Mouse (Mus musculus): ENCODE results near the gene Dytn.
"Not testable (repeated sequence)": the region's sequence is repeated elsewhere in the genome, so short reads cannot be mapped to it uniquely, and the experiment has no call there.

Dytn gene

DNA sequence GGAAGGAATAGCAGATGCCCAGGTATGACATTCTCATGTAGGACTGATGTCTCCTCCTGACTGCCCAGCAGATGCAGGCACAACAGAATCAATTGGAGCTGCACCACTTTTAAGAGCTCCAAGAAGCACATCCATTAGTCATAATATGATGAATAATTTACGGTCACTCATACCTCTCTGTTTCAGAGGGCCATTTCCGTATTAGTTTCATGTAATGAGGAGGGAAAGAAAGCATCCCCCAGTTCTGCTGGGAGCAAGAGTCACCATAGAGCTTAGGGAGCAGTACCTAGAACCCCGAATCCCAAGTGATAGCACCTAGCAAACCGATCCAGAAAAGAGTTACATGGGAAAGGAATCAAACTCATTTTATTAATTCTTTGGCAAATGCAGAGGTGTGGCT, at the start of gene Dytn:
Gene Dytn (minus strand): TSS at position 101 of the 400 bp plus-strand sequence.
- DNase-seq (ENCODE audit: low spot score): no peak

DNA sequence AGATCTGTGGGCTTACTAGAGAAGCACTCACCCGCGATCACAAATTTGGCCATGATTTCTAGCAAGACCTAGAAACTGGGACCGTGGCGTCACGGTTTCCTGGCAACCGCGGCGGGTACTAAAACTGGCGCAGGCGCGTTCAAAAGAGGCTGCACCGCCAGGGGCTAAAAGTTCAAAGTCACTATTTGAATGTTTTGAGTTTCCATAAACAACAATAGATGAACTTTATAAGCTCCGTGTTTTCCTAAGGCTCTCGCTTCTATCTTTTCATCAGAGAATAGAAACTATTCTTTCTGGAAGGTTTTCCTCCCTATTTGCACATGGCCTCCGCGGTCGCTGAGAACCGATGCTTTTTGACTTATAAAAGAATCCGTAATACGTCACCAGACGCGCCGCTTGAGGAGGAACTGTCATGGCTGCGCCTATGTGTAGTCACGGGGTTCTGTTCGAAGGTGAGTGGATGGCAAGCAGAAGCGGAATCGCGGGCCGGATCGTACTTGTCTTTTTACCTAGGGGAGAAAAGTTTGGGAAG, 43.6 kb upstream of the Dytn start, which contains the start of the genes Mdh1b and Fastkd2:
Gene Mdh1b (minus strand): TSS at position 79 of the 532 bp plus-strand sequence.
Gene Fastkd2 (plus strand): TSS at position 375 of the 532 bp plus-strand sequence.
- DNase-seq (ENCODE audit: low spot score): peak; percentile 91

DNA sequence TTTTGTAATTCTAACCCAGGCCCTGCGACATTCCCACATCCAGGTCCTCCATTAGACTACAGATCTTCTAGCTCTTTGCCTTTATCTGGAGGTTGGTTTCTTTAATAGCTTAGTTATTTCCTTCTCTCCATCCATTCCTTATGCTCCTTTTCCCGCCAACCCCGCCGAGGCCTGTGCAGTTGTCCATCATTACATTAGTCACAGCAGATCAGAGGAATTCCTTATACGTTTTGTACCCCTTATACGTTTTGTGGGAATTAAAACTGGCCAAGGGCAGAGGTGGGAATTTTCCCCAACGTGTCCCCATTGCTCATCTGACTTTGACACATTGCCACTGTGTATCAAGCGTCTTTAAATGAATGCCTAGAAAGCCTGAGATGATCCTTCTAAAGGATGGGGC, 43.1 kb upstream of the Dytn start:
- DNase-seq (ENCODE audit: low spot score): no peak

DNA sequence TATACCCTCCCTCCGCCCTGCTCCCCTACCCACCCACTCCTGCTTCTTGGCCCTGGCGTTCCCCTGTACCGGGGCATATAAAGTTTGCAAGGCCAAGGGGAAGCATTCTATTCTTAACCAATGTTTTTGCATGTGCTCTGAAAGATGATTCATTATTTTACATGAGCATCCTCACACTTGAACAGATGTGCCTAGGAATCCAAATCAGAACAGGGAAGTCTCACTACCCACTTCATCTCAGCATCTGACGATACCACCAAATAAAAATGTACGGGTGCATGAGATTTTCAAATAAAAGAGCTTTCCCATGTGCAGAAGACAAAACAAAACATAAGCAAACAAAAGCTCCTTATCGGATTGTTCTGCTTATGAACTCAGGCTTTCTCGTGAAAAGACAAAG, 33.4 kb upstream of the Dytn start:
- no peak for DNase-seq (ENCODE audit: low spot score)

DNA sequence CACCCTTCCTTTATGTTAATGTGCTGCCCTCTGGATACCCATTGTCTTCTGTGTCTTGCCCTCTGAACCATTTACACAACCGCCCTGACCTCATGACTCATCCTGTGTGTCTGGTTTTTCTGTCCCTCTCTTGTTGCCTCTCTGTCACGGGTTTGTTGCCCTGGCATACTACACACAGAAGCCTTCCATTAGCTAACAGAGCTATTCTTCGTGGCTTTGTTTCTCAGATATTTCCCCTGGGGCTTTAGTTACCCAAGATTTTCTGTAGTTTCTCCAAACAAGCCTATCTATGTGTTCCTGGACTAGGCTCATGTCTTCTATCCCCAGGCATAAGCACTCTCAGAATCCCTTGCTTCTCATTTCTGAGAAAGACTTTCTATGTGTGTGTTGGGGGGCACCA, 22.1 kb upstream of the Dytn start:
- no peak for DNase-seq (ENCODE audit: low spot score)

DNA sequence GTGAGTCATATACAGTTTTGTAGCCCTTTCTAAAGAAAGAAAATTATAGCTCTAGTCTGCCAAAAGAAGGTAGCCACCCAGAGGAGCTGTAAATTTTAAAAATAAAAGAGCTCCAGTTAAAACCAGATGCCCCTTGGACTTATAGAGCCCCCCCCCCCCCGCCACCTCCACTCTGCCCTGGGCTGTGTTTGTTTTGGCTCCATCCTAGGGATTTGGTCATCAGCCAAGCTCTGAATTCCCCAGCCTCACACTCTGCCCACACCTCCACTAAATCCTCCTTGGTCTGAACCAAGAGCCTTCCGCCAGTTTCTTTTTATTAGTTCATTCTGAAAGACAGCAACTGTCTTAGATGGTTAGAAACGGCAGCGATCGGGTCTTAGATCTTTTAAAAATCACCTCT, 19.0 kb upstream of the Dytn start:
- DNase-seq (ENCODE audit: low spot score): no peak

DNA sequence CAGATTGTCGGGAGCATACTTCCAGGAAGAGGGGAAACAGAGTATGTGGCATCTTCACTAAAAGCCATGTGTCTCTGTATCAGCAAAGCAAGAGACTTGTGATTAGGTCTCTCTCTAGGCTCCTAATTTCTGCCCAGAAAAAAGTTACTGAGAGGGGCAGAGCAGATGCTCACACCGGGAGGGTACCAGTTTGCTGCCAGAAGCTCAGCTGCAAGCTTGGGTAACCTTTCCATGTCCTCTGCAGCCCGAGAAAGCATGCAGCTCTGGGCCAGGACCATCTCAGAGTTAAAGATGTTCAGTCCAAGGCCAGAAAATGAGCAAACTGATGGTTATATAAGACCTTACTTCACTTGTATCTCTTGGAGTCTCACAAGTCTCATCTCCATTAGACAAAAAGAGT, 10.1 kb upstream of the Dytn start:
- DNase-seq (ENCODE audit: low spot score): no peak

DNA sequence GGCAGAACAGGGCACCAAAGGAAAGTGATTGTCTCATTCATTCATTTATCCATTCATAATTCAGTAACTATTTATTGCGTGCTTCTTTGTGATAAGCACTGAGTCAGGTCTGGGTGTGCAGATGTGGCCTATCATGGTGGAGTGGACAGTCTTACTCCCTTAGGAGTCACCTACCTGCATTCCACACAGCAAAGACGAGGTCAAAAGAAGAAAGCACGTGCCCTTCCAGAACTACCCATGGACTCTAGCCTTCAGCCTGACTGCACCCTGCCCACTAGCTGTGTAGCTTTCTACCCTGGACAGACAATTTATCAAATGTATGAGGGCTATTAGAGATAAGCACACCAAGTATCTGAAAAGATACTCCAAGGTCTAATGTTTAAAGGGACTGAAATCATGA, 10.8 kb downstream of the Dytn start:
- no peak for DNase-seq (ENCODE audit: low spot score)

DNA sequence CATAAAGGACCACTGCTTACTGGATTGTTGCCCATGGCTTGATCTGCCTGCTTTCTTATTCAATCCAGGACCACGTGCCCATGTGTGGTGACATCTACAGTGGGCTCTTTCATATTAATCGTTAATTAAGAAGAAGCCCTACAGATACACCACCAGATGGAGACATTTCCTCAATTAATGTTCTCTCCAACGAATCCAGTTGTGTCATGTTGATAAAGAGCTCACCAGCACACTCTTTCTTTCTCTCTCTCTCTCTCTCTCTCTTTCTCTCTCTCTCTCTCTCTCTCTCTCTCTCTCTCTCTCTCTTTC, 17.9 kb downstream of the Dytn start:
- no peak for DNase-seq (ENCODE audit: low spot score)

DNA sequence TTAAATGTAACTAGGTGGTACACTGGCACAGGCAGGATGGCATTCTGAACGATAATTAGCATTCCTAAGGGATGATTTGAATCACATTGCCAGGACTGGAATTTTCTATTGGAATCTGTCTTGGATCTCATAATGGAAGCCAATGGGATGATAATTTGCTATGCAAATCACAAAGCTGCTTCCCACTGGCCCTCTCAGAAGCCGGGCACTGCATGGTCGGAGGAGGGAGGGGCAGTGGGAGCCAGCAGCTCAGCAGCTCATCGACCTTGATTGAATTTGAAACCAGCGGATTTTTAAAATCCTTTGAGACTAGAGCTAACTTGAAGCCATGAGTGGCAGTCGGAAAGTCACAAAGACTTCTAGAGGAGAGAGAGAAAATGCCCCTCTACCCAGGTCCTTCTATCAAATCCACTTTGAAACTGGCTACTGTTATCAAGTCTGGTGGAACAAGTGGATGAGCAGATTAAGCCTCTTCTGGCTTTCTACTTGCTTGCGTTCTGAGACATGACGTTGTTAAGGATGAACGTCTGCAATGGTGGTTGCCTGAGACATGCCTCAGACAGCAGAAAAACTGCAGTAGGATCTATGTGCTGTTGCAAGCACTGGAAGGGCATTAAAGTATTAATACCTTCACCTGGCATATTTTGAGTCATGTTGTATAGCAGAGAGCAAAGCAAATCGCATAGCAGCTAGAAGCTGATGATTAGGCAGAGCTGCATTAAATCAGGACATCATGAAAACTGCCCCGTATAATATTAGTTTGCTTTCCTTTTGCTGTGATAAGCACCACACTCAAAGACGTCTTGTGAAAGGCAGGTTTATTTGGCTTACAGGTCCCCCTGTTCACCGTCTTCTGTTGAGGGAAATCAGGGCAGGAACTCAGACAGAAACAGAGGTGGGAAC, 18.5 kb downstream of the Dytn start:
- DNase-seq (ENCODE audit: low spot score): no peak

DNA sequence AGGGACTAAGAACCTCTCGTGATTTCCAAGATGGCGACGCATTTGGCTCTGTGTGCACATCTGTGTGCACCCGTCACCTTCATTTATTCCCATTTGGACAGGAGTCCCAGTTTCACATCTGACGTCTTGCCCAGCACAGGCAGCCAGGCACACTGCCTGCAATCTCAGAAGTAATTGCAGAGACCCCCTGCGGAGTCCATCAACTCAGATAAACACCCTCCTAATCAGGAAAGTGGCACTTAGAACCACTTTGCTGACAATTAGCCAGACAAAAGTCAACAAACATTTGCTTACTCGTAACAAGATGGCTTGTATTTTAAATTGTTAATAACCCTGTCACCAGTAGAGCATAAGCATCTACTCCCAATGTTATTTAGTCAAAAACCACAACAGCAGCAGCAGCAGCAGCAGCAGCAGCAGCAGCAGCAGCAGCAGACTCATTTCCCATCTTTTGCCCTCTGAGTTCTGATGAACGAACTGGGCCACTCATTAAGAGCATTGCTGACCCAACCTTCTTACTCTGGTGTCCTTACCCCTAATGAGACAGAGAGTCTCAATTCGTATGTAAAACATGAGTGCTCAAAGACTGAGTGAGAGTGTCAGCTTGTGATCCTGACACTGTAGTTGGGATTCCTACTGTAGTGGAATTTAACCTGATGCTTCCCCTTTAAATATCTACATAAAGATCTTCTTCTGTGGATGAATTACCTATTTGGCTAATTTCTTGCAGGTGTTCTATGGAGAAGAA, 19.4 kb downstream of the Dytn start:
- no peak for DNase-seq (ENCODE audit: low spot score)

DNA sequence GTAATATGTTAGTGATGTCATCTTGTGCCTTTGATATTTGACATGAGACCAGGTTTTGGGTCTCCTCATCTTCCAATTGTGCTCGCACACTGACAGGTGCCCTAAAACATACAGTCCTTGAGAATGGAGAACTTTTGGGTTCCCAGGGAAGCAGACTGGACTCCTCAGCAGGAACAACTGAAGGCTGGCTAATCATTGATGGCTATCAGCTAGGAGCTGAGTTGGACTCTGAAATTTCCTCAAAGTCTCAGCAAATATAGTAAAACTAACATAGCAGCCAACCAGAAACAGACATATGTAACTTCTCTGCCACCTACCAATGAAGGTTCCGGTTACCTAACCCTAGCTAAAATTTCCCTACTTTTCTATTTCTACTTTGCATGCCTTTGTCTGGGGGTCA, 20.6 kb downstream of the Dytn start:
- no peak for DNase-seq (ENCODE audit: low spot score)

DNA sequence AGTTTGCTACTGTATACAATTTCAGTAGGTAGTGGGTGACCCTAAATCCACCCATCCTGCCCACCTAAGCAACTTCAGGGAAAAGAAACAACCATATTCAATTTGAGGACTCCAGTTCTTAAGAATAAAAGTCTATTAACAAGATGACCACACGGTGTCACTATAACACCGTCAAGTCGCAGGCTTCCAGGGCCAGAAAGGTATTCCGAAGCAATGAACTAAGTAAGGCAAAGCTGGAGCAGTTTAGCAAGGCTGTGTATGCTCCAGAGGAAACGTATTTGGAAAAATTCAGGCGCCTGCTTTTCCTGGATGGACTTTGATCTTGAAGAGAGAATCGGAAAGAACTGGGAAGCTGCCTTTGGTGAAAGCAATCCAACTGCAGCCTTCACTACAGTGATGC, 27.1 kb downstream of the Dytn start:
- DNase-seq (ENCODE audit: low spot score): peak; percentile 11

DNA sequence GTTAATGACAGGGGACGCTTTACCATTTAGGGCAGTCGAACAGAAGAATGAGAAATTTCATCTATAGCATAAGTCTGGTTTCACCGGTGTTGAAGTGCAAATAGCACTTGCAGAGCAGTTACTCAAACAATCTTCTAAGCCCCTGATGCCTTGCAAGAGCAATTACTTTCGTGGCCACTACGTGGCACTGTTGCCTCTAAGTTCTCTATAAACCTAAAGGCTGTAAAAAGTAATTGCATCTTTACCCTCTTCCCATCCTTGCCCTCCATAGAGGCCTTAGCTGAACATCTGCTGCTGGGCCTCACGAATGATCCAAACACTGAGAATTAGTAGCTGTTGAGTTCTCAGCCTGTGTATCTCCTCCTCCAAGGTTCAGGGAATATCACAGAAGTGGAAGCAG, 28.7 kb downstream of the Dytn start:
- DNase-seq (ENCODE audit: low spot score): peak; percentile 62

DNA sequence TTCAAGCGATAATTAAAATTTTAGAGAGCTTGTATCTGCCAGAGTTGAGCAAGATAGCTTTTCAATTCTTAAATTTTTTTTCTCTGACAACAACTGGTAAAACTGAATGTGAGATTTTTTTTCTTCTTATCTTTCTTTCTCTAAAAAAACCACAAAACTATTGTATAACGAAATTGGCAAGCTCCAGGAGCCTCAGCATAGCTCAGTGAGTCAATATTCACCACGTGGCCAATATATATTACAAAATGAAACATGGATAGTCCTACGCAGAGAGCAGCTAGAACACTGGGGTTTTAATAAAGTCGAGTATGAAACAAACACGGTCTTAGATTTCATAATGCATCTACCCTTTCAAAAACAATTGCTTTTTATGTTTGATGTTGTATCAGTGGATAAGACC, 46.8 kb downstream of the Dytn start:
- DNase-seq (ENCODE audit: low spot score): no peak

DNA sequence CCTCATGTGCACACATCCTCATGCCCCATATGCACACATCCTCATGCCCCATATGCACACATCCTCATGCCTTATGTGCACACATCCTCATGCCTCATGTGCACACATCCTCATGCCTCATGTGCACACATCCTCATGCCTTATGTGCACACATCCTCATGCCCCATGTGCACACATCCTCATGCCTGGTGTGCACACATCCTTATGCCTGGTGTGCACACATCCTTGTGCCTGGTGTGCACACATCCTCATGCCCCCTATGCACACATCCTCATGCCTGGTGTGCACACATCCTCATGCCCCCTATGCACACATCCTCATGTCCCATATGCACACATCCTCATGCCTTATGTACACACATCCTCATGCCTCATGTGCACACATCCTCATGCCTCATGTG, 56.3 kb downstream of the Dytn start:
- DNase-seq (ENCODE audit: low spot score): not testable (repeated sequence)

DNA sequence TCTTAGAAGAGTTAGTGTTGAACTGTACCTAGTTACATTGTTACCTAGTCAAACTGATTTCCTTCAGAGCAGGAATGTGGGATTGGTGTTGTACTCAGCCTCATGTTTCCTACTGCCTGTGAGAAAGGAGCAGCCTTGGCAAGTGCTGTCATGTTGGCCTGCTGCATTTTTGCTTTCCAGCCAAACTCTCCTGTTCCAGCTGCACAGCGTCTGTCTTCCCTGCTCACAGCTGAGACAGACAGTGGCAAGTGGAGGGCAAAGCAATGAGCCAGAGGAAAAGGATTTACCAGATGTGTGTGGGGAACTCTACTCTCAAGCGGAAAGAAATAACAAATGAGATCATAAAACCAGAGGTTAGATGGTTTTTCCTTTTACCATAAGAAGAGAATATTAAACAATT, 58.5 kb downstream of the Dytn start:
- DNase-seq (ENCODE audit: low spot score): no peak

DNA sequence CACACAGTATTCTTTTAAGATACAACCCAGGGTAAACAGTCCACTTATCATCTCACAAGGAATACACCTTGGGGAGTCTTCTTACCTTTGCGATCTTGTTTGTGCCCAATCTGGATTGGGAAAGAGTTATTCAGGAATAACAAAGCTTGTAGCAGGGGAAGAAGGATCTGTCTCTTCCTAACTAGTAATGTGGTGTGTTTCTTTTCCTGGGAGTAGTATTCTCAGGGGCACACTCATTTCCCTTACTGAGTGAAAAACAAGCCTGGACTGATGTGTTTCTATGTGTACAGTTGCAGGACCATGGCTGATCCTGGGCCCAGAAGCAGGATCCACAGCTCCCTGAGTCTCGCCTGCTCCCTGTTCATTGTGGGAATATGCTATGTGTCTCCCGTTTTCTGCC, 71.1 kb downstream of the Dytn start, which contains the start of gene Gm39653:
Gene Gm39653 (plus strand): TSS at position 301 of the 400 bp plus-strand sequence.
- DNase-seq (ENCODE audit: low spot score): no peak

DNA sequence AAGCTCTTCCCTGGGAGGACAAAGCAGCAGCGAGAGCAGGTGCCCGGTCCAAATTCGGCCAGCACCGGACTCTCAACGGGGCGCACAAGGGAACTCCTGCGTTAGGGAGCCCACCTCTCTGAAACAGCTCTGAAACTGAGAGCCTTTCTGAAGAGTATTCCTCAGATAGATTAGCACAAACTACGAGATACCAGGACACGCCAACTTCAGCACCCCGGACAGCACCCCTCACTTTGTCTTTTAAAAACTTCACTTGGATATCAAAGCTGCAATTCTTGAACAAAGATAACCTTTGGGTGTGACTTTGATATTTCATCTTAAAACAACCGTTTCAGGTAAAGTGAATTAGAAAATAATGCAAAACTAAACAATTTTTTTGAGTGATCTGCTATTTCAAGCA, 72.1 kb downstream of the Dytn start:
- DNase-seq (ENCODE audit: low spot score): peak; percentile 43

DNA sequence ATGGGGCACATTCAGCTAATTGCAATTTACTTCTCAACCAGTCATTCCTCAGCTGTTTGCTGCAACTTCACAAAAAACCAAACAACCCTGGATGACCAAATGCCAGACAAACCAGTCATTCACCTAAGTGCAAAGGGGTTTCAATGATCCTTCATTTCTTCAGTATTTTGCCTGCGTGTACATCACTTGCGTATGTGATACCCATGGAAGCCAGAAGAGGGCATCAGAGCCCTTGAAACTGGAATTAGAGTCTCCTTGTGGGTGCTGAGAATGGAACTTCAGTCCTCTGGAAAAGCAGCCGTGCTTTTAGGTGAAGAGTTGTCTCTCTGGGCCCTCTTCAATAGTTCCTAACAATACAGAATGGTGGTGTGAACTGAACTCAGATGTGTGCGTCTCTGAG, 77.1 kb downstream of the Dytn start:
- no peak for DNase-seq (ENCODE audit: low spot score)

DNA sequence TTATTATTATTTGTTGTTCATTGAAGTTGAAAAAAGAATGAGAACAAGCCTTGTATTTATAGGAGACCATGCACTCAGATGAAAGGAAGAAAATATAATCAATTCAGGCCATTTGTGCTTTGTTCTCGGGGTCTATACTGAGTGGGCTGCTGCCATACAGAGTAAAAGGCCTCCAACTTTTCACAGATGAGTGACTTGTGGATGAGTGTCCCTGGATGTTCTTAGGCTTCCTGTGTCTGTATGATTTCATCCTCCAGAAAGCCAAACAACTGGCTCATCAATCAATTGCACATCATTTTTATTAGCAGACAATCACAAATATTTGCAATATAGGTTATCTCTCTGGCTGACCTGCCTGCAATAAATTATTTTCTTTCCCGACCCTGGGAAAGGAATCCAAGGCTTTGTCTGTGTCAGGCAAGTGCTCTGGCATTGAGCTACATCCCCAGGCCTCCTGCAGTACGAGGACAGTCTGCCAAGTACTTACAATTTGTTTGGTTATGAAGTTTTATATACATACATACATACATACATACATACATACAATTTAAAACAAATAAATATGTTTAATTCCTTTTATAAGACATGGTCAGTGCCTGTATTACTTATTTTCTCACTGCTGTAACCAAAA, 82.7 kb downstream of the Dytn start:
- no peak for DNase-seq (ENCODE audit: low spot score)

DNA sequence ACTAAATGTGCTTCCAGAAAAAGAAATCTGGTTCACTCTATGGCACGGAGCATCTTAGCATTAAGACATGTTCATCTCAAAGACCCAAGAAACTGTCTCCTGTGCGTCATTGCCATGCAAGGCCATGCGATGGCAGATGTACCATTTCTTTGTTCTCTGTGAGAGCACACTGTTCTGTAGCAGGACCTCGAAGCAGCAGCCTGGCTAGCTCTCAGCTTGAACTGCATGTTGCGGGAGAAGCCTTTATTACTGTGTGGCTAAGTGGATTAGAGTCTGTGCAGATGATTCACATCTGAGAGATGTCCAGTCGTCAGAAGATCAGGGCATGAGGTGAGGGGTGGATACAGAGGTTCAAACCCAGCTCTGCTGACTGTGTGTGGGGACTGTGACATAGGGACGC, 99.9 kb downstream of the Dytn start:
- DNase-seq (ENCODE audit: low spot score): no peak

DNA sequence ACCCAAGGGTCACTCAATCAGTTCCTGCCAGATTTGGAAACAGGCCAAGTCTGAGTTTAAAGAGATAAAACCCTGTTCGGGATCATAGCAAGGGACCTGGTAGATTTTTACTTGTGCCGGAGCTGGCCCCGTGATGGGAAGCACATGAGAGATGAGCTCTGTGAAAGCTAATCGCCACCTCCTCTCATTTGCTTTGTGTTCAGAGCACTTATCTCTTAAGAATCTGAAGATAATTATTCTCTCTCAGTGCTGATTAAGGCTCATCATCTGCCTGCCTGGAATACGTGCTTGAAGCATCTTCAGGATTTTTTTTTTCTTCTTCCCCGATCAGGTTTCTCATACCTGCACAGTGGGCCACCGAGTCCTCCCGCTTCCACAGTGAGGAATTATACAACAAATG, 107.6 kb downstream of the Dytn start:
- no peak for DNase-seq (ENCODE audit: low spot score)
